Mouse (Mus musculus): ENCODE data around the gene Fpgs. TPM values are rescaled to one million over a fixed set of nuclear protein-coding genes. Genes with fewer than 3 reads are reported as not detected.

The Fpgs gene
- polyA plus RNA-seq, 2 experiments, result 30.7 to 75.7 TPM

DNA sequence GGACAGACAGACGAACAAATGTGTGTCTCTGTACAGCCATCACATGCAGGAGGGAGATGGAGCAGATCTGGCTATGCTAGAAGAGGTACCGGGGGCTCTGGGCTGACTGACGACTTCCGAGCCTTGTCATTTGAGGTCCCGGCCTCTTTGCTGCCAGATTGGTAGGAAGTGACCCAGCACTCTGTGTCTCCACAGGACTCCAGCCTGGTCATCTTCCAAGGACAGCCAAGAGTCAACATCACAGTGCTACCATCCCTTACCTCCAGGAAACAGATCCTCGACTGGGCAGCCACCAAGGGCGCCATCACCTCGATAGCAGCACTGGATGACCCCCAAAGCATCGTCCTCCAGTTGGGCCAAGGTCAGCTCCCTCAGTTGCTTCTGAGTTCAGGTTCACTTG lies 32.8 kb downstream of the Fpgs start:
- Histone ChIP-seq H3K9me3 (ENCODE audit: control insufficient read depth, low read length) (no peaks in the 10 kb centered on the region), H3K36me3 (ENCODE audit: control insufficient read depth, insufficient read depth, low read length) (peaks cover 4% of the 10 kb centered on the region; the same call in 1 of the 2 replicates), H3K9ac (ENCODE audit: low read depth, low read length, severe bottlenecking) (no peak overlapping the region), H3K27me3 (ENCODE audit: control insufficient read depth, insufficient read depth, low read length) (no peaks in the 10 kb centered on the region), H3K4me1 (ENCODE audit: control insufficient read depth, insufficient read depth, low read length) (no peaks in the 10 kb centered on the region), H3K4me3 (replicated peaks; ENCODE audit: low read length) (no peak overlapping the region), H3K4me2 (replicated peaks; ENCODE audit: low read depth, low read length, severe bottlenecking) (no peak overlapping the region), H3K27ac (replicated peaks; ENCODE audit: low read depth, low read length) (no peak overlapping the region)
- no peak for ATAC-seq (ENCODE audit: low FRiP score, low read depth)
- TF ChIP-seq POLR2A (IDR thresholded peaks at IDR 0.05; ENCODE audit: borderline replicate concordance, extremely low read depth, insufficient read depth, insufficient read length), result no peak
- DNase-seq (ENCODE audit: low spot score), result no peak
- WGBS, result 87% methylated on average over 9 of the region's 9 CpGs

DNA sequence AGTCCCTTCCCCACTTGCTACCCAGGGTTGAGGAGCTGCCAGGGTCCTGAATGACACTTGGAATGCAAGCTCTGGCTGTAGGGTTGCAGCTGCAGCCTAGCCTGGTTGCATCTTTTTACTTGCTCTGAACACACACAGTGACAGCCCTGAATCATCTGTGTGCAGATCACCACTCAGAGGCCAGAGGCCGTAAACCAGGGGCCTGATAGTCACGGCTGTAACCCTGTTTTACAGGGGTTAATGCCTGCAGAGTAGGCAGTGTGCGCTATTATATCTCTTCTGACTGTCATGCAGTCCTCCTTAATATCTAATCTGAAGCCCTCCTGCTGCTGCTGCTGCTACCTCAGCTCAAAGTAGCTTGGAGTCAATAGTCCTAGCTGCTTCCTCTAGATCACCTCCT lies 34.1 kb downstream of the Fpgs start:
- no peaks in the 10 kb centered on the region for H3K9me3 ChIP-seq (ENCODE audit: control insufficient read depth, low read length)
- no peaks in the 10 kb centered on the region for H3K4me1 ChIP-seq (ENCODE audit: control insufficient read depth, insufficient read depth, low read length)
- H3K27me3 ChIP-seq (ENCODE audit: control insufficient read depth, insufficient read depth, low read length), result no peaks in the 10 kb centered on the region
- no peak overlapping the region for H3K4me2 ChIP-seq (replicated peaks; ENCODE audit: low read depth, low read length, severe bottlenecking)
- H3K36me3 ChIP-seq (ENCODE audit: control insufficient read depth, insufficient read depth, low read length), result peaks cover 4% of the 10 kb centered on the region; the same call in 1 of the 2 replicates
- H3K27ac ChIP-seq (replicated peaks; ENCODE audit: low read depth, low read length), result no peak overlapping the region
- no peak for ATAC-seq (ENCODE audit: low FRiP score, low read depth)
- no peak for DNase-seq (ENCODE audit: low spot score)
- no peak overlapping the region for H3K4me3 ChIP-seq (replicated peaks; ENCODE audit: low read length)
- no peak overlapping the region for H3K9ac ChIP-seq (ENCODE audit: low read depth, low read length, severe bottlenecking)
- no peak for TF ChIP-seq POLR2A (IDR thresholded peaks at IDR 0.05; ENCODE audit: borderline replicate concordance, extremely low read depth, insufficient read depth, insufficient read length)
- WGBS, result 52% methylated on average over 3 of the region's 3 CpGs

DNA sequence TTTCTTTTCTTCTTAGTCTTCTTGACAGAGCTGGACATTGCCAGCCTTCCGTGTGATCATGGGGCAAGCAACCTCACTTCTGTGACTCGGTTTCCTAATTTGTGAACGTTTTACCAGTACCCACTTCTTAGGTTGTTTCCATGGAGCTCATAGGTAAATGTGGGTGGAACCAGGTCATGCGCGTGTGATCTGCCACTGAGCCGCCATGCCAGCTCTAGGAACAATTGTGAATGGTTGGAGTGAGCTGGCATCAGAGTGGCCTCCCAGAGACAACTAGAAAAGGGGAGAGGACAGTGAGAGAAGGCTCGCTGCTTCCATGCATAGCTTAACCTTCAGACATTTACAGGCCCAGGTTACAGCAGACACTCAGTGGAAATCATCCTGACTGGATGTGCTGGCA lies 35.8 kb downstream of the Fpgs start:
- 0 out of 2 replicates have a peak overlapping the region, but pooled peaks have one; percentile 1 for H3K27ac ChIP-seq (replicated peaks; ENCODE audit: low read depth, low read length)
- TF ChIP-seq POLR2A (IDR thresholded peaks at IDR 0.05; ENCODE audit: borderline replicate concordance, extremely low read depth, insufficient read depth, insufficient read length), result no peak
- DNase-seq (ENCODE audit: low spot score) (no peak), ATAC-seq (ENCODE audit: low FRiP score, low read depth) (no peak)
- 94% methylated on average over 7 of the region's 7 CpGs for WGBS
- H3K4me3 ChIP-seq (replicated peaks; ENCODE audit: low read length), result no peak overlapping the region
- H3K4me1 ChIP-seq (ENCODE audit: control insufficient read depth, insufficient read depth, low read length), result no peaks in the 10 kb centered on the region
- peaks cover 4% of the 10 kb centered on the region; the same call in 1 of the 2 replicates for H3K36me3 ChIP-seq (ENCODE audit: control insufficient read depth, insufficient read depth, low read length)
- H3K9me3 ChIP-seq (ENCODE audit: control insufficient read depth, low read length), result no peaks in the 10 kb centered on the region
- no peak overlapping the region for H3K4me2 ChIP-seq (replicated peaks; ENCODE audit: low read depth, low read length, severe bottlenecking)
- no peaks in the 10 kb centered on the region for H3K27me3 ChIP-seq (ENCODE audit: control insufficient read depth, insufficient read depth, low read length)
- no peak overlapping the region for H3K9ac ChIP-seq (ENCODE audit: low read depth, low read length, severe bottlenecking)

DNA sequence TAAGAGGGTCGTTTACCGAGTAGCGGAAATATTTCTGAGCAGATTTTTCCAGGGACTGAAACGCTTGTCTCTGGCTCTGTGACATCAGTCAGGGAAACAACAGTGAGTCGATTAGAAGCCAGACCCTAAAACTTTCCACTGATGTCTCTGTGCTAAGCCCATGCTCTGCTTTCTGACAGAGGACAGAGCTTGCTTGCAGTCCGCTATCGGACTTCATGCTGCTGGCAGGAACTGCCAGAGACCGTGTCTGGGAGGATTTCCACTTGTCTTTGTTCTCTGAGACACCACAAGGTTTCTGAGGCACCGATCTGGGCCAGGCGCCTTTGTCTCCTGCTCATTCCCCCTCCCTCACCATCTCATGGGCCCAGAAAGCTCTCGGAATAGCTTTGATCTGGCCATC lies 36.2 kb downstream of the Fpgs start:
- WGBS, result 45% methylated on average over 11 of the region's 11 CpGs
- 0 out of 2 replicates have a peak overlapping the region, but pooled peaks have one; percentile 1 for H3K27ac ChIP-seq (replicated peaks; ENCODE audit: low read depth, low read length)
- no peak for DNase-seq (ENCODE audit: low spot score)

DNA sequence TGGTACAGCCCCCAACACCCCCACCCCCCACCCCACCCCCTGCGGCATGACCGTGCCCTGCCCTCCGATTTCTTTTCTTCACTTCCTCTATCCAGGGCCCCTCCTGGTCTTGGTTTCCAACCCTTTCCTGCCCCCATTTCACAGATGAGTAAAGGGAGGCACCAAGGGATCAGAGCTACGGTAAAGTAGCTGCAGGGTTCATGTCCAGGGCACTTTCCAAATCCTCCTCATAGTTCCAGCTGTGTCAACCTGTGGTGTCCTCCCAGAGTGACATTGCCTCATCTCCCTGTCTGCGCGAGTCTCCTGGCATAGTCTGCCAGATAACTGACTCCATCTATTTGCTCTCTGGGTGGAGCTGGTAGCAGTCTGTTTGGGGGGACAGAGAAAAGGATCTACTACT lies 38.1 kb downstream of the Fpgs start:
- no peak for ATAC-seq (ENCODE audit: low FRiP score, low read depth)
- no peak for DNase-seq (ENCODE audit: low spot score)
- WGBS, result 83% methylated on average over 6 of the region's 6 CpGs
- Histone ChIP-seq H3K4me3 (replicated peaks; ENCODE audit: low read length) (no peak overlapping the region), H3K27ac (replicated peaks; ENCODE audit: low read depth, low read length) (no peak overlapping the region), H3K9ac (ENCODE audit: low read depth, low read length, severe bottlenecking) (no peak overlapping the region), H3K4me2 (replicated peaks; ENCODE audit: low read depth, low read length, severe bottlenecking) (no peak overlapping the region), H3K36me3 (ENCODE audit: control insufficient read depth, insufficient read depth, low read length) (no peaks in the 10 kb centered on the region), H3K27me3 (ENCODE audit: control insufficient read depth, insufficient read depth, low read length) (no peaks in the 10 kb centered on the region), H3K4me1 (ENCODE audit: control insufficient read depth, insufficient read depth, low read length) (no peaks in the 10 kb centered on the region), H3K9me3 (ENCODE audit: control insufficient read depth, low read length) (no peaks in the 10 kb centered on the region)
- TF ChIP-seq POLR2A (IDR thresholded peaks at IDR 0.05; ENCODE audit: borderline replicate concordance, extremely low read depth, insufficient read depth, insufficient read length), result no peak

More for the DNA sequence above, 36.2 kb downstream of the Fpgs start:
- Histone ChIP-seq H3K27me3 (ENCODE audit: control insufficient read depth, insufficient read depth, low read length) (no peaks in the 10 kb centered on the region), H3K4me1 (ENCODE audit: control insufficient read depth, insufficient read depth, low read length) (no peaks in the 10 kb centered on the region), H3K4me3 (replicated peaks; ENCODE audit: low read length) (no peak overlapping the region), H3K9ac (ENCODE audit: low read depth, low read length, severe bottlenecking) (no peak overlapping the region), H3K9me3 (ENCODE audit: control insufficient read depth, low read length) (no peaks in the 10 kb centered on the region), H3K36me3 (ENCODE audit: control insufficient read depth, insufficient read depth, low read length) (peaks cover 4% of the 10 kb centered on the region; the same call in 1 of the 2 replicates), H3K4me2 (replicated peaks; ENCODE audit: low read depth, low read length, severe bottlenecking) (no peak overlapping the region)
- ATAC-seq (ENCODE audit: low FRiP score, low read depth), result no peak
- TF ChIP-seq POLR2A (IDR thresholded peaks at IDR 0.05; ENCODE audit: borderline replicate concordance, extremely low read depth, insufficient read depth, insufficient read length), result no peak

DNA sequence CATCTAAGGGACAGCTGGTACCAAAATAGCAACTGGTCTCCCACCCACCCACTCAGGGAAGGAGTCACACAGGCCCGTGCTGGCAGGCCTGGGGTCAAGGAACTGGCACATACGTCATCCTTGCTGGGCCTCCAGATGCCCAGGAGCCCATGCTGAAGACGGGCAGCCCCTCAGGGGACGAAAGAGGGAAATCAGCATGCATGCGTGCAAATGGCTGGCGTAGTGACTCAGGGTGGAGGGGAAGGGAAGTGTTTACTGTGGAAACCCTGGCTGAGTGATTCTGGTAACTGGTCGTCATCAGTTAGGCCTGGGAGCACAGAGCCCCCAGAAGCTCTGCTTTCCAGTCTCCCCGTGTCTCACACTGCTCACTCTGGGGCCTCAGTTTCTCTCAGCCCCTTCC lies 38.6 kb downstream of the Fpgs start:
- Histone ChIP-seq H3K4me2 (replicated peaks; ENCODE audit: low read depth, low read length, severe bottlenecking) (no peak overlapping the region), H3K4me3 (replicated peaks; ENCODE audit: low read length) (no peak overlapping the region), H3K9me3 (ENCODE audit: control insufficient read depth, low read length) (no peaks in the 10 kb centered on the region), H3K4me1 (ENCODE audit: control insufficient read depth, insufficient read depth, low read length) (no peaks in the 10 kb centered on the region), H3K27me3 (ENCODE audit: control insufficient read depth, insufficient read depth, low read length) (no peaks in the 10 kb centered on the region), H3K27ac (replicated peaks; ENCODE audit: low read depth, low read length) (no peak overlapping the region), H3K9ac (ENCODE audit: low read depth, low read length, severe bottlenecking) (no peak overlapping the region), H3K36me3 (ENCODE audit: control insufficient read depth, insufficient read depth, low read length) (no peaks in the 10 kb centered on the region)
- no peak for TF ChIP-seq POLR2A (IDR thresholded peaks at IDR 0.05; ENCODE audit: borderline replicate concordance, extremely low read depth, insufficient read depth, insufficient read length)
- 74% methylated on average over 8 of the region's 8 CpGs for WGBS
- ATAC-seq (ENCODE audit: low FRiP score, low read depth) (no peak), DNase-seq (ENCODE audit: low spot score) (no peak)
